Mouse (Mus musculus): ENCODE measurements around the gene Myf5. TPM values are rescaled to one million over a fixed set of nuclear protein-coding genes. Genes with fewer than 3 reads are reported as not detected.

Myf5 gene
- total RNA-seq (2014; fragmentation: Nextera tagmentation) (not detected in 2 replicates), total RNA-seq (2017) (not detected in 2 replicates)

DNA sequence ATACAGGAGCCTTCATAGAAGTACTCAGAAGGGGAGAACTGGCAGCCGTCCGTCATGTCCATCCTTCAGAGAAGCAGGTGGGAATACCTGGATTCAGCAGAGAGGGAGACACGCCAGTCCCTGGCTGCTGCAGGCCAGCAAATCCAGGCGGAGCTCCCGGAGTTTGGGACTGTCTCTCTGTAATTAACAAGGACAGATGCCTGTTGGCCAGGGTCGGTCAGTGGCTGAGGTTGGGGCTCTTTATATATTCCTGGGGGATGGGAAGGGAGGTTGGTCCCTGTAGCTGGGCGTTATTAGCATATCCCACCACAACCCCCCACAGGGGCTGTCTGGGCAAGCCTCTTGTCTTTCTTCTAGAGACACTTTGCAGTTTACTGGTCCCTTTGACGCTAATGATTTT, at the start of gene Myf5:
Myf5 (minus strand) TSS at position 265 of the 400 bp plus-strand sequence.
- ATAC-seq (replicated peaks; ENCODE audit: low FRiP score, low TSS enrichment, poor library complexity, severe bottlenecking) = no peak

DNA sequence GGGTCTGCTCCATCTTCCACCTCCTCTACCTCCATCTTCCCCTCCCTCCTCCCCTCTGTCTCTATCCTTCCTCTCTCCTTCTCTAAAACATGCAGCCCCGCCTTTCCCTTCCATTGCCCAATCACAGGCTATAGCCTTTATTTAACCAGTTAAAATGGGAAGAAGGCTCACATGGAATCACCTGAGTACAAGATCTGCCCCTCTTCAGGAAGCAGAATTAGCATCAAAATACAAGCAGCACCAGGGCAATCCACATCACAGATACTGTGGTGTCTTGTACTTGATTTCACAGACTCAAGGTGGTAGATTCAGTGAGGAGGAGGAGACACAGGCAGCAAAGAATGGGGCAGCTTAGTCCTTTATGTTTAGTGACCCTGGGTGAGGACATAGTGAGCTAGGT, 42.8 kb upstream of the Myf5 start:
- ATAC-seq (replicated peaks; ENCODE audit: low FRiP score, low TSS enrichment, poor library complexity, severe bottlenecking) = no peak

DNA sequence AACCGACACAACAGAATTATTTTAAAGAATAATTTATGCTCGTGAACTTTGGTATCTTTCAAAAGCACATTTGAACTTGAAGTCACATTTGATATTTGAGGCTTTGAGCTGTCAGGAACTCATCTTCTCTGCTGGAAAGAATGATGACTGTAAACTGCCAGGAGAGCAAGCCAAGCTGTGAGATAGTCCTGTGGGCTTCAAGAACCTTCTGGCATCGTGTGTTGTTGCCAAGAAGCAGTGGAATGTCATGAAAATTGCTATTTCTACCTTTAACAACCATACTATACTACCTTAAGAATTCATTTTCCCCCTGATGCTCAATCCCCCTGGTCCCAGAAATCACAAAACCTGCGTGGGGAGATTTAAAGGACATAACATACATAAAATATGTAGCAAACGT, 33.3 kb upstream of the Myf5 start:
- no peak for ATAC-seq (replicated peaks; ENCODE audit: low FRiP score, low TSS enrichment, poor library complexity, severe bottlenecking)

- no peak for ATAC-seq (replicated peaks; ENCODE audit: low FRiP score, low TSS enrichment, poor library complexity, severe bottlenecking)
These were observed 30.7 kb upstream of the Myf5 start for GRCm38 (mm10) chr10:107516641-107517040.

DNA sequence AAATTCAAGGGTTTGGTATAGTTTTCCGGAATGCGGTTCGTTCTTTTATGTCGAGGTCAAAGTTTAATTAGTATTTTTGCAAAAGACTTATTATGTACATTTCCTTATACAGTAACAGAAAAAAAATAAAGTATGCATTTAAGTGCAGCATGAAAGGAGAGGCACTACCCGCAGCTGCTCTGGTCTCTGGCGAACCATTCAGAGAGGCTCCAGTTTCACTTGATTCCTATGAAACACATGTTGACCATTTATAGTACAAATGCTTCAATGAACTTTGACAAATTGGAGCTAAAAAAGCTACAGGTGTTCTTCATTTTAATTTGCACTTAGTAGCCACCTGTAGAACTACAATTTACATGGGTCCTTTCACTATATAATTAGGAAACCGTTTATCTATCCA, 28.8 kb upstream of the Myf5 start:
- no peak for ATAC-seq (replicated peaks; ENCODE audit: low FRiP score, low TSS enrichment, poor library complexity, severe bottlenecking)

- no peak for ATAC-seq (replicated peaks; ENCODE audit: low FRiP score, low TSS enrichment, poor library complexity, severe bottlenecking)
These were observed 20.5 kb upstream of the Myf5 start for GRCm38 (mm10) chr10:107506397-107506796.

- ATAC-seq (replicated peaks; ENCODE audit: low FRiP score, low TSS enrichment, poor library complexity, severe bottlenecking) = no peak
These were observed 17.5 kb upstream of the Myf5 start for GRCm38 (mm10) chr10:107503430-107503829.

DNA sequence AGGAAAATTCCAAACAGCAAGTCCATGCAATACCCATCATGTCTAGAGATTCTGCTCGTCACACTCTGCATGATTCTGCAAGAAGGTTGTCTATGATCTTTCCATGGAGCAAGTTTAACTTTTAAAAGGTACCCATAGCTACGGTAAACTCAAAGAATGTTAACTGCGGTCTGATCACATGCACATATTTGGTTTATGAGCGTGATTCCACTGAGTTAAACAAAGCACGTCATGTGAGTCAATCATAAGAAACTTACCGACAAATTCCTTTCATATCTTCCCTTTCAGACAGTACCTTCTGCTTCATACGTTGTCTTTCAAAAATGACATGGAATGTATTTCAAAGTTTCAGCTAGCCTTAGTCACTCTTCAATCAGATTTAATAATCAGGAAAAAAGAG, 16.3 kb upstream of the Myf5 start:
- ATAC-seq (replicated peaks; ENCODE audit: low FRiP score, low TSS enrichment, poor library complexity, severe bottlenecking) = no peak

- ATAC-seq (replicated peaks; ENCODE audit: low FRiP score, low TSS enrichment, poor library complexity, severe bottlenecking) = no peak
These were observed 13.7 kb upstream of the Myf5 start for GRCm38 (mm10) chr10:107499656-107500055.

- no peak for ATAC-seq (replicated peaks; ENCODE audit: low FRiP score, low TSS enrichment, poor library complexity, severe bottlenecking)
These were observed 10.5 kb upstream of the Myf5 start for GRCm38 (mm10) chr10:107496402-107496801.

DNA sequence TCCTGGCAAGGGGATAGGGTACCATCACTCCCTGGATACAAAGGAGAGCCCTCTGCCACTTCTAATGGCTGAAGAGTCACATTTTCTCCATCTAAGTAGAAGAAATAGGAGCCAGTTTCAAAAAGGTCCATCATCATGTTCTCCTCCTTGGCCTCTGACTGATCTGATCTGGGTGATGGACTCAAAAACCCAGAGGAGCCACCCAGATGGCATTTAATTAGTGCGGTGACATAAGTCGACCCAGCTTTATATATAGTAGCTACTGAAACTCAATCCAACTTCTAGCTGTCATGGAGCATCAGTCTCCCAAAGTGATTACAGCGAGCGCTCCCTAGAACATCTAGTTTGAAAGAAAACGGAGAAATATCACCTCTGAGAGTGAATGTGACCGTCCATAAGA, 8.6 kb upstream of the Myf5 start, which contains the start of gene Myf6:
Myf6 (minus strand) TSS at position 170 of the 400 bp plus-strand sequence.
- no peak for ATAC-seq (replicated peaks; ENCODE audit: low FRiP score, low TSS enrichment, poor library complexity, severe bottlenecking)

- no peak for ATAC-seq (replicated peaks; ENCODE audit: low FRiP score, low TSS enrichment, poor library complexity, severe bottlenecking)
These were observed 7.9 kb upstream of the Myf5 start for GRCm38 (mm10) chr10:107493580-107494474.

DNA sequence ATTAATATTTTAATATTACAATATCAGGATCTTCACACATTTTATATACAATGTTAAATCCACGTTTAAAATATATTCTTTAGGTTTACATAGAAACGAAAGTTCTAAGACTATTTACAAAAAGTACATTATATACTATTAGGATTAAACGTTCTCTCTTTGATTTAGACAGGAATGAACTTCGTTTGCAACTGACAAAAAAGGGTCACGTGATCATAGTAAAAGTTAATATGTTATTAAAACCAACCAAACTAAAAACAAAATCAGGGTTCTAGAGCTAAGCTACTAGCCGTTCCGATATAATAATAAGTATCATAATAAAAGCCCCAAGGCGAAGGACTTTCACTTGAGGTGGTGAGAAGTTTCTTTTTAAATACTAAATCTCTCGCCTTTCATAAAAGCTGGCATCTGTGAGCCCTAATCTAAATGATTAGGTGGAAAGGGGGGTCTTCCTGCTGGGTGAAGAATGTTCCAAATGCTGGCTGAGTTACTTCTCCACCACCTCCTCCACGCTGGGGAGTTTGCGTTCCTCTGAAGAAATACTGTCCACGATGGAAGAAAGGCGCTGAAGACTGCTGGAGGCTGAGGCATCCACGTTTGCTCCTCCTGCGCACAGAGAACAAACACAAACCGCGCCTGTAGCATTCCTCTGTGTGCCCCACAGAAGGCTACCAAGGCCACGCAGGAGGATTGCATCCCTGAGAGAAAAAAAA, 7.1 kb upstream of the Myf5 start:
- ATAC-seq (replicated peaks; ENCODE audit: low FRiP score, low TSS enrichment, poor library complexity, severe bottlenecking) = no peak

- ATAC-seq (replicated peaks; ENCODE audit: low FRiP score, low TSS enrichment, poor library complexity, severe bottlenecking) = no peak
These were observed 2.9 kb upstream of the Myf5 start for GRCm38 (mm10) chr10:107488654-107489315.

DNA sequence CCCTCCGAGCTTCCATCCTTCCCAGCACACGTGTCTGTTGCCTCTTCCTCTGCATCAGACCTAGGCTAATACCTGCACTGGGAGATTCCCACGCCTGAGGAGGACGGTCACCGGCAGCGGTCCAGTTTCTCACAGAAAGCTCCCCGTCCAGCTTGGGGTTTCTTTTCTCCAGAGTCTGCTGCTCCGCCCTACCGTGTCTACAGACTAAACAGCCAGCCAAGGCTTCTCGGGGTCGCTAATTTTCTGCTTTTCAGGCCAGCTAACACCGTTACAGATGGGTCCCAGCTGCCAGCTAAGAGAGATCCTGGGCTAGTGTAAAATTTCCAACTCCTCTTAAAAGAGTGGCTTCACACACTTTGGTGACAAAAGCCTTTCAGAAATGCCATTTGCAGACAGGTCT, 836 bp upstream of the Myf5 start:
- ATAC-seq (replicated peaks; ENCODE audit: low FRiP score, low TSS enrichment, poor library complexity, severe bottlenecking) = no peak

DNA sequence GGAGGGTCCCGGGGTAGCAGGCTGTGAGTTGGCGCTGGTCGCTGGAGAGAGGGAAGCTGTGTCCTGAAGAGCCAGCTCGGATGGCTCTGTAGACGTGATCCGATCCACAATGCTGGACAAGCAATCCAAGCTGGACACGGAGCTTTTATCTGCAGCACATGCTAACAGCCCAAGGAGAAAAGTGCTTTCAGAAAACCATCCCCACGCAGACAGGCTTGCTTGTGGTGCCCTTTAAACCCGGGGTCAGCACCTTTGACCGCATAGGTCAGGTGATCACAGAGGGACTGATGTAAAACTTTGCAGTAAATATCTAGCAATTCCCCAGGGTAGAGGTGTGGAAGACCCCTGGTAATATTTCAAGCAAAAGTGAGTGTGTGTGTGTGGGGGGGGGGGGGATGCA, 1.9 kb downstream of the Myf5 start:
- no peak for ATAC-seq (replicated peaks; ENCODE audit: low FRiP score, low TSS enrichment, poor library complexity, severe bottlenecking)

DNA sequence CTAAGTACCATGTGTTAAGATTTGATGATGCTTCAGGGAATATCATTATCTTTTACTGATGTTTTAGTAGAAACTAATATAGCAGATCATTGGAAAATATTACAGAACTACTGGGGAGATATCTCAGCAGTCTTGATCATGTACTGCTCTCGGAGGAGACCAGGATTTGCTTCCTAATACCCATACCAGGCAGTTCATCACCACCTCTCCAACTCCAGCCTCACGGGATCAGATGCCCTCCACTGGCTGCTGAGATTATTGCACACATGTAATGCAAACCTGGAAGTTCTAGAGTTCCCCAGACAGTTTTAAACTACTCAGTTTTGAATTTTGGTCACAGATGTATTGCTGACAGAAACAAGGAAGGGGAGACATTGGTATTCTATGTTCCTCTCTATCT, 12.4 kb downstream of the Myf5 start:
- no peak for ATAC-seq (replicated peaks; ENCODE audit: low FRiP score, low TSS enrichment, poor library complexity, severe bottlenecking)

DNA sequence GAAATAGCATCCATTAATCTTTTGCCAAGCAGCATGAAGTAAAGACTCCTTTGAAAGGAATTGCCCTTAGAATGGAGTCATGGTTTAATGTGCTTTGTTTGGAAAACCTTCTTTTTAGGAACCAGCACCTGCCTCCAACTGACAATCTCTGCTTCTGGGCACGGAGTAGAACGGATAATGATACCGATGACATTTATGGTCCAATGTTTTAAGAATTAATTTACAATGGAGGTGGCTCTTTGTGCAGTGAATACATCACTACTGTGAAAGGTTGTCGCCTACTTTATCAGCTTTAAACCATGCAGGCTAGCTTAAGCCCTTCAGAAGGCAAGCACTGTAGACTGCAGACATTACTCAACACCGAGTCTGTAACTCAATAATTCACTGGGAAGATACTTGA, 14.2 kb downstream of the Myf5 start:
- ATAC-seq (replicated peaks; ENCODE audit: low FRiP score, low TSS enrichment, poor library complexity, severe bottlenecking) = no peak

DNA sequence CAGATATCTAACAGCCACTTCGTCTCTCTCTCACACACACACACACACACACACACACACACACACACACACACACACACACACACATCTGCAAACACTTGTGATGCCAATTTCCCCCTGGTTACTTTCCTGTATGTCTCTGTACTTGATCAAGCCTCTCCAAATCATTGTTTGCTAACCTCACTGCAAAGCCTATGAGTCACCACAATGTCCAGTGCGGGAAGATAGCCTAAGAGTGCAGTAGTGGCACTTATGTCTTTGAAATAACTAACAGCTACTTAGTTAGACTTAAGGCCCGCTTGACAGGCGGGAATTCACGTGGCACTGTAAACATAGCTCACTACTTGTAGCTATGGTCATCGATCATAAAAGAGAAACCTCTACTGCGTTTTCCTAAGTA, 18.1 kb downstream of the Myf5 start:
- no peak for ATAC-seq (replicated peaks; ENCODE audit: low FRiP score, low TSS enrichment, poor library complexity, severe bottlenecking)
